Mouse (Mus musculus): ENCODE measurements around the gene Mup21. TPM values are rescaled to one million over a fixed set of nuclear protein-coding genes. Genes with fewer than 3 reads are reported as not detected.

Gene Mup21
- polyA plus RNA-seq, 1 experiment from 2014 or later: not detected

Other genes starting within 250 kb of the Mup21 start
- gene Mup20, start 96.7 kb downstream of the Mup21 start, polyA plus RNA-seq (2014; fragmentation: Nextera tagmentation; extraction: Ambion mirVana): not detected in 2 replicates
- gene Mup3, start 63.5 kb downstream of the Mup21 start, polyA plus RNA-seq (2014; fragmentation: Nextera tagmentation; extraction: Ambion mirVana): not detected in 2 replicates
- 8.9 and 9.0 TPM in 2 replicates for gene Zfp37, start 80.2 kb upstream of the Mup21 start, polyA plus RNA-seq (2014; fragmentation: Nextera tagmentation; extraction: Ambion mirVana)
- 14.4 and 15.4 TPM in 2 replicates for gene Slc31a2, start 111.7 kb upstream of the Mup21 start, polyA plus RNA-seq (2014; fragmentation: Nextera tagmentation; extraction: Ambion mirVana)
- gene Fkbp15, start 209.7 kb upstream of the Mup21 start, polyA plus RNA-seq (2014; fragmentation: Nextera tagmentation; extraction: Ambion mirVana): 15.9 and 17.6 TPM in 2 replicates
- gene Slc31a1, start 209.9 kb upstream of the Mup21 start, polyA plus RNA-seq (2014; fragmentation: Nextera tagmentation; extraction: Ambion mirVana): 39.0 and 48.7 TPM in 2 replicates

Data from heart, embryonic 11.5 days (tissue).